Mouse (Mus musculus) heart, postnatal 0 days (tissue): ENCODE measurements around the gene Fgfr2.

Experiments used
- CTCF ChIP-seq: IDR thresholded peaks from 2 replicates; pipeline ENCODE4 v1.5.1; 2016; ENCODE audit warnings: antibody characterized with exemption, control low read depth, low read depth
- EP300 ChIP-seq: IDR thresholded peaks from 2 replicates; pipeline ENCODE4 v1.6.1; 2016; ENCODE audit warnings: antibody characterized with exemption, low read depth

GRCm38 (mm10) chr7:130435776-130436175 lies 2687.4 kb downstream of the Fgfr2 start:
- TF ChIP-seq EP300 = no peak
- TF ChIP-seq CTCF = no peak
